Mouse (Mus musculus) right cerebral cortex, postnatal 36 days (tissue): ENCODE measurements around the gene Asic3.

ENCODE experiments used
- DNase-seq, 2 experiments: peaks; one replicate each; pipeline ENCODE4 v3.0.0; 2022; ENCODE audit warnings: low spot score in 2 of 2, mixed read lengths in 1 of 2

Gene Asic3

DNA sequence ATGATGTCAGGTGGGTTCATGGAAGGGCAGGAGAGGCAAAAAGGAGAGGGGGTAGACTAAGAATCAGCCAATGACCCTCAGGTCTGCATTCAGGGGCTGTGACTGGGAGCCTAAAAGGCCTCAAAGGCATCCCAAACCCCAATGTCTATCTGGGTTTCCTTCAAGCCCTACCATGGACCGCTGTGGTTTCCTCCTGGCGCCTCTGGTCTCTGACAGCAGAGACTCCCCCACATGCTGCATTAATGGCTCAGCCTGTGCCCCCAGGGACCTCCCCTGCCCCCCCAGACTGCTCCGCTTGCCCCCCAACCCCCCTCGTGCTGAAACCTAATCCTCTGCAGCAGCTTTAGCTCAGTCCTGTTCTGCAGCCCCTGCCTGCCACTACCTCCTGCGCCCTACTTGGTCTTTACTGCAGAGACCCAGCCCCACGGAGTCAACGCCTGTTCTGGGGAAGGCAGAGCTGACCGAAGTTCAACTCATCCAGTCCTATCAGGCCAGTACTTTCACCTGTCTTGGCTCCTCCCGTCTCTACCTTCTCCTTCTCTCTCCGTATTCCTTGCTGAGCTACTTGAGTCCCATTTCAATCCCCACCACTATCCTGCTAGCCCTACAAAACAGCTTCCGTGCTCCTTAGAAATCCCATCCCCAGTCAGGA is at the start of gene Asic3:
Asic3 (plus strand) TSS at position 351 of the 652 bp plus-strand sequence.
- no peak for DNase-seq

DNA sequence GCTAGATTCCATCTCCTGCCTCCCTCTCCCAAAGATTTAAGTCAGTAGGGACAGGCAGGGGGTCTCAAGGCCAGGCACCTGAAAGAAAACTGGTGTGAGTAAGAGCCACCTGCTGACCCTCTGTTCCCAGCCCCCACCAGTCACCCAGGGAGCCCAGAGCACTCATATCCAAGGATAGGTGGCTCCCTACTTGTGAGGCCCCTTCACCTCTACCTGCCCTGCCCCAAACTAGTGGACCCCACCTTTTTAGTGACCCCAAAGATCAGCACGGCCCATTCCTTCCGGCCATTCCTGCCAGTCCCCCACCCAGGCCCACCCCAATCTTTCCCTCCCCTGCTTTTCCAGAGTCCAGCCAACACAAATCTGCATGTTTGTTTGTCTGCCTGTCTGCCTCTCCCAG is 49.7 kb upstream of the Asic3 start:
- no peak for DNase-seq

DNA sequence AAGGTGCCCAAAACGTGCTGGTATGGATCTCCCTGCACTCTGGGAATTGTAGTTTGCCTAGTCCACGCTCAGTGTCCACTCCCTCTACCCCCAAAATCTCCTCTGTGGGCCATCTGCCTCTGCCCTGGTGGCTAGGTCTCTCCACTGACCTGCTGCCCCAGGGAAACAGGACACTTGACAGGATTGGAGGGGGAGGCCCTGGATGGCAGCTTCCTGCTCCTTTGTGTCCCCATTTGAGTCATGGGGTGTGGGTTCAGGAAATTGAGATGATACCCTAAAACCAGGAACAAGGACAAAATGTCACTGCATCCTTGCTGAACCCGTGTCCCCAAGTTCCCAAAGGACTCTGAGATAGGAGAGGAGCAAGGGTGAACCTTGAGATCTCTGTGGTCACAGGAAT is 49.1 kb upstream of the Asic3 start:
- no peak for DNase-seq

DNA sequence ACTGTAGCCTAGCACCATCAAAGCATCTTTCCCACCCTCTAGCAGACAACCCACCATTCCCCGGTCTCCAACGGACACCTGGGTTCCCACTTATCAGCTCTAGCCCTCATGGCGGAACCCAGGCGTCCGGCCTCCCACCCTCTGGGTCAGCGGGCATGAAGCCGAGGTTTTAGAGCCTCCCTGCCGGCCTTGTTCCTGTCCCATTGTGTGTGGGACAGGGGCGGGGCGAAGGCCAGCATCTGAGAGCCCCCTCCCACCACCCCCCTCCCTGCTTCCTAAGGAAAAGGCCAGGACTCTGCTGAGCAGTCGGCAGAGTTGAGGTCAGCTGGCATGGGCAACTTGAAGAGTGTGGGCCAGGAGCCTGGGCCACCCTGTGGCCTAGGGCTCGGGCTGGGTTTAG is 48.7 kb upstream of the Asic3 start, which contains the start of gene Nos3:
Nos3 (plus strand) TSS at position 303 of the 400 bp plus-strand sequence.
- no peak for DNase-seq

DNA sequence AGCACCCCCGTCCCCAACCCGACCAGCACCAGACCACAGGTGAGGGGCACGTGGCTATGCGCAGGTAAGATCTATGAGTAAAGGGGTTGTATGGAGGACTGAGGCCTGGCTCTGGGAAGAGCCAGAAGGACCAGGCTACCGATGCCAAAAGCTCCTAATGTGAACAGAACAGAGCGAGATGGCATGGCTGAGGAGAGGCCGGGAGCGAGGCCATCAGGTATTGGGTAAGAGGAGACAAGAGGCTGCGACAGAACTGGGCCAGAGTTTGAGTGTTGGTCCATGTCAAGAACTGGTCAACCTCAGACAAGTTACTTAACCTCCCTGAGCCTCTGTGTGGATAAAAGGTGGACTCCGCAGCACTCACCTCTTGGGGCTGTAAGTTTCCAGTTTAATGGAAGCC is 48.2 kb upstream of the Asic3 start:
- no peak for DNase-seq

DNA sequence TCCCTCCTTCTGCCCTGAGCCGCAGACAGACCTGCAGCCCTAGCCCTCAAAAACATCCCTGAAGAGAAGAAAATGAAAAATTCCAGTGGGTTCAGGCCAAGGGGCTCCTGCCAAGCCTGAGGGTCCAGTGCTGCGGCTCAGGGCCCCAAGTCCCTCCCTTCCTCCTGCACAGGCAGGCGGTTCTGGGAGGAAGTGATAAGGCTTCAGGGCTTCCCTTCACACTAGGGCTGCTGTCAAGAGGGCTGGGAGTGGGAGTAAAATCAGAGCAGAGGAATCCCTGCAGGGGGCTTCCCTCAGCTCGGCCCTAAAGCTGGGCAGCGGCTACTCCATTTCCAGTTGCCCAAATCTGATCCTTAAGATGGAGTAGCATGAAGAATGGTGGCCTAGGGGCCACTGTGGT is 47.7 kb upstream of the Asic3 start:
- no peak for DNase-seq

DNA sequence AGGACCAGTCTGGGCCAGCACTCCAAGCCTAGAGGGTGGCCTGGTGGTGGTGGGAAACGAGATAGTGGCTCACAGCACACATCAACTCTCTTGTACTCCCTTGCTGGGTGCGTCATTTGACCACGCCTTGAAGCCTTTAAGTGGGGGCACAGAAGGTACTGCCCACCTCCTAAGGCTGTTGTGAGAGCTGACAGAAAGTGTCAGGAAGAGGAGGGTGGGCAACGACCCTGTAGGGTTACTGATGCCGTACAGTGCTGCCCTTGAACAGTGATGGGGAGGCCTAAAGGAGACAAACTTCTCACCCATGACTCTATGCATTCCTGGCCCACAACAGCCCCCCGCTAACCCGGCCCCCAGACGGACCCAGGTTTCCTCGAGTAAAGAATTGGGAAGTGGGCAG is 46.8 kb upstream of the Asic3 start:
- no peak for DNase-seq

DNA sequence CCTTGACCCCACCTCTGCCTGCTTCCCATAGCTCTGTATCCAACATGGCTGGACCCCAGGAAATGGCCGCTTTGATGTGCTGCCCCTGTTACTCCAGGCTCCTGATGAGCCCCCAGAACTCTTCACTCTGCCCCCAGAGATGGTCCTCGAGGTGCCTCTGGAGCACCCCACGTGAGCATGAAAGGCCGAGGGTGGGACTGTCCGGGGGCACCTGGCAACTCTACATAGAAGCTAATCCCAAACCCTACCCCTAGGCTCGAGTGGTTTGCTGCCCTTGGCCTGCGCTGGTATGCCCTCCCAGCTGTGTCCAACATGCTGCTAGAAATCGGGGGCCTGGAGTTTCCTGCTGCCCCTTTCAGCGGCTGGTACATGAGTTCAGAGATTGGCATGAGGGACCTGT is 43.4 kb upstream of the Asic3 start:
- no peak for DNase-seq

DNA sequence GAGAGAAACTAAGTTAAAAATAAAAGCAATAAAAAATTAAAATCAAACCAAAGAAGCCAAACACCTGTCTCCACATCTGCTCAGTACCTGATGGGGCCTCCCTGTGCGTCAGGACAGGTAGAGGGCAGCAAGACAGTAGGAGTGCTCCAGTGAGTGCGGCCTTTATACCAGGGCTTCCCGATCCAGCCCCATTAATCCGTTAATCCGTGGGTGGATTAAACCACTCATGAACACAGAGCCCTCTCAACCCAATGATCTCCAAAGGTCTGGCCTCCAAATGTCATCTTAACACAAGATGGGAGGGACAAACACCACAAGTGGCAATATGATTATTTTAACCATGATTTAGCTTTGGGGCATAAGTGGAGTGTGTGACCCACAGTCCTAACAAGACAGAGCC is 39.4 kb upstream of the Asic3 start:
- DNase-seq = no peak

DNA sequence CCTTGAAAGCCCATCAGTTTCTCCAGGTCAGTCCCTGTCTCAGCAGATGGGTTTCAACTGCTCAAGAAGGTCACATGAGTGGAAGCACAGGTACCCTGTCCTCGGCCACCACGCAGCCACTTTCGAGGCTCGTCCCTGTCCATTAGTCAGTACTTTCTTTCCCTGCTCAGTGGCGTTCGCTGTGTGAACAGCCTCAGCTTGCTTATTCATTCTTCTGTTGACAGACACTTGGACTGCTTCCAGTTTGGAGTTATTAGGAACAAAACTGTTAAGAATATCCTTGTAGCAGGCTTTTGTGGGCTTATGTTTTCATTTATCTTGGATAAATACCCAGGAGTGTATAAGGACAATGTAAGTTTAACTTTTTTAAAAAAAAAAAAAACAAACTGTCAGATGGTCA is 39.0 kb upstream of the Asic3 start:
- no peak for DNase-seq

DNA sequence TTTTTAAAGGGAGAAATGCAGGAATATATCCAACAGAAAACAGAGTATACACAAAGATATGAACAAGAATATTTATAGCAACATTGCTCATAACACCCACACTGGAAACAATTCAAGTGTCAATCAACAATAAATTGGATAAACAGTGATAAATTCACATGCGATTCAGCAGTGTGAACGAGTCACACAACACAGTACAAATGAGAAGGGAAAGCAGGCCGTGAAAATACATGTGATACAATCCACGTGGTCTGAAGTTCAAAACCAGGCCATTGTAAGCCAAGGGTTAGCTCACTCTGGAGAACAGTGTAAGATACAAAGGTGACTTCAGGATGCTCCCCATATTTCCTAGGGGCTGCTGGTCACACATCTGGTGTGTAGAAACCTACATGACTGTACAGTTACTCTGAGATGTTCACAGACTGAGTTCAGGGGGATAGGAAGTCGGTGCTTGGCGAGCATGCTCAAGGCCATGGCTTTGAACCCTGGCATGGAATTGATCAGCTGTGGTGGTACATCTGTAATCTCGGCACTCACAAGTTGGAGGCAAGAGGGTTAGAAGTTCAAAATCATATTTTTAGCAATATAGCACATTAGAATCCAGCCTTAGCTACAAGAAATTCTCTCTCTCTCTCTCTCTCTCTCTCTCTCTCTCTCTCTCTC is 38.4 kb upstream of the Asic3 start:
- DNase-seq = no peak

DNA sequence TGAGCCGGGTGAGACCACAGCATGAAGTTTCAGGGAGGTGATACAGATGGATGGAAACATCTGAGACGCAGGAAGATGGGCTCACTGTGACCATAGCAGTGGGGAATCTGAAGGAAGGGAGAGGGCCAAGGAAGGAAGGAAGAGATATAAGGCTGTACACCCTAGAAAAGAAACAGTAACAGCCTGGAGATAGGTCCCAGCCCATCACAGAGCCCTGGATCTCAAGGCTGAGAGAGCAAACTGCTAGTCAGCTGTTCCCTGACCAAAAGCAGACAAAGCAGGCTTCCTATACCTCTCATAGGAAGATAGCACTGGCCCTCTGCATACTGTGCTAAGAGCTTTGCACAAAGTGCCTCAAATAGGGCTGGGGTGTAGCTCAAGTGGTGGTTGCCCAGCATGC is 34.5 kb upstream of the Asic3 start:
- no peak for DNase-seq

DNA sequence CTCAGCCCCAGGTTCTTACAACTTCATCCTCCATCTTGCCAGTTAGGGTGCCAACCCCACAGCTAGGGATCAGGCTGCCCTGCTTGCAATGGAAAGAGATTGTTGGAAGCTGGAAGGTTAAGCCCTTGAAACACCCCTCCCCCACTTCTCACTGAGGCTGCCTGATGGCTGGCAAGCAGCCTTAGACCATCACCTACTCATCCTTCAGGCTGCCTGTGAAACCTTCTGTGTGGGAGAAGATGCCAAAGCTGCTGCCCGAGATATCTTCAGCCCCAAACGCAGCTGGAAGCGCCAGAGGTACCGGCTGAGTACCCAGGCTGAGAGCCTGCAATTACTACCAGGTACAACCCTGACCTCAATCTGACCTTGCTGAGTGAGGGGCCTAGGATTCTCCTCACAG is 33.7 kb upstream of the Asic3 start:
- no peak for DNase-seq

DNA sequence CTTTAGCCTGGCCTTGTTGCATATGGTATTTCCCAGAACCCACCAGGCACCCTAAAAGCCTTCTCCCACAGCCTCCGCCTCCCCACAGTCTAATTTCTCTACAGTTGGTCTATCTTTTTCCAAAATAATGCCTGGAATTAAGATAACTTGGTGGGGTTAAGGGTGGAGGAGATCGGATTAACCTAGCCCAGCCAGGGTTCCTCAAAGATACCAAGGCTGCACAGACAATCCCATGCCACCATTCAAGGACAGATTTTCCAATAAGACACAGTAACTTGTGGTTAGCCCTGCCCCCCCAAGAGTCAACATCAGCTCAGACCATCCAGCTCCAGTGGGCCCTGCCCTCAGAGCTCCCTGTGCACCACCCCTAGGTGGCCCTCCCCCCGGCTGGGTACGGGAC is 32.7 kb upstream of the Asic3 start:
- no peak for DNase-seq

DNA sequence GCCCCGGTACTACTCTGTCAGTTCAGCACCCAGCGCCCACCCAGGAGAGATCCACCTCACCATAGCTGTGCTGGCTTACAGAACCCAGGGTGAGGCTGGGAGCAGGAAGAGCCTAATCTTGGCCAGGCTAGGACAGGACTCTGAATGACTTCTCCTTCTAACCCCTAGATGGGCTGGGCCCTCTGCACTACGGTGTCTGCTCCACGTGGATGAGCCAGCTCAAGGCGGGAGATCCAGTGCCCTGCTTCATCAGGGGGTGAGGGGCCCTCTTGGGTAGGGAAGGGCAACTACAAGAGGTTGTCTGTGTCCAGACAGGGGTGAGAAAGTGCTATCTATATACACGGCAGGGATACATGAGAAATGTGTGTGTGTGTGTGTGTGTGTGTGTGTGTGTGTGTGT is 31.7 kb upstream of the Asic3 start:
- DNase-seq = no peak

DNA sequence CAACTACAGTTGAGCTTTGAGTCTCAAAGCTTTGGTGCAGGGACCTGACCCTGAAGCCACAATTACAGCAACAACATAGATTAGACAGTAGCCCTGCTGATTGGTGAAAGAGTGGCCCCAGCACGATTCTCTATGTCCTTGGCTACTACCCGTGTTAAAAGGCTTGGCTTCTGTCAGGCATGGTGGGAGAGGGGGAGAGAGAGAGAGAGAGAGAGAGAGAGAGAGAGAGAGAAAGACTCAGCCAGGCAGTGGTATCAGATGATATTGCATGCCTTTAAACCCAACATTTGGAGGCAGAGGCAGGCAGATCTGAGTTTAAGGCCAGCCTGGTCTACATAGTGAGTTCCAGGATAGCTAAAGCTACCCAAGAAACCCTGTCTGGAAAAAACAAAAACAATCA is 31.2 kb upstream of the Asic3 start:
- DNase-seq = no peak

DNA sequence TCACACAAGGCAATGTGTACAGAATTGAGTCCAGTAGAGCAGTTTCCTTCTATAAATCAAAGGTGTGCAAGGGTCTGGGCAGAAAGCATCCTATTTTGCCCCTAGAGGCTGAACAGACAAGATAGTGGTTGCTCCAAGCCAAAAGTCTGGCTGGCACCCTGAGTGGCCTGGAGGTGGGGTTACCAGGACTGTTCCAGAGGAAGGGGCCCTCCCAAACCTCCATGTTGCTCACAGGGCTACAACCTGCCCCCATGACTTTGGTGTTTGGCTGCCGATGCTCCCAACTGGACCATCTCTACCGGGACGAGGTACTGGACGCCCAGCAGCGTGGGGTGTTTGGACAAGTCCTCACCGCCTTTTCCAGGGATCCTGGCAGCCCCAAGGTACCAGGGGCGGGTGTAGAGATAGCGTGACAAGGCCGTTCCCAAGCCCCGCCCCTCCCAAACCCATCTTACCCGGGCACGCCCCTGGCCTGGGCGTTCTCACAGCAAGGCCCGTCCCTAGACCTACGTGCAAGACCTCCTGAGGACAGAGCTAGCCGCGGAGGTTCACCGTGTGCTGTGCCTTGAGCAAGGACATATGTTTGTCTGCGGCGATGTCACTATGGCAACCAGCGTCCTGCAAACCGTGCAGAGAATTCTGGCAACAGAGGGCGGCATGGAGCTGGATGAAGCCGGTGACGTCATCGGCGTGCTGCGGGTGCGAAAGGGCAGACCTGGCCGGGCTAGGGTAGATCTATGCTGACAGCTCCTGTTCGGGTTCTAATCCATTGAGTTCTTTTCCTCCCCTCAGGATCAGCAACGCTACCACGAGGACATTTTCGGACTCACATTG is 29.9 kb upstream of the Asic3 start:
- DNase-seq = peak; percentile 90 to 92

DNA sequence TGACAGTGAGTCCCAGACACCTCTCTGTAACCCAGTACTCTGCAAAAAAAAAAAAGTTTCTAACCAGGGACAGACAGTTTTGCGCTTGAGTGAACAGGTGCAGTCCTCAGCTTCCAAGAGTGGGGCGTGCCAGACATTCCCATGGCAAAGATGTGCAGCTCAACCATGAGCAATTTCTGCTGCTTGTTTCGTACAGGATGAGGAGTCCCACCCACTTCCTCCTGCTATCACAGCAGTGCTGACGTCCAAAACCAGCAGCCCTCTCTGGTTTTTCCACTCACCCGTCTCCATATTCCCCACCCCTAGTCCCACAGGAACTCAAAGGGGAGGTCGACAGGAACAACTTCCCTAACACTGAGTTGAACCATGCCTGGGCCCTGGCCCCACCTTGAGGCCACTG is 28.8 kb upstream of the Asic3 start:
- DNase-seq = peak in 1 of 2 experiments; percentile 50

DNA sequence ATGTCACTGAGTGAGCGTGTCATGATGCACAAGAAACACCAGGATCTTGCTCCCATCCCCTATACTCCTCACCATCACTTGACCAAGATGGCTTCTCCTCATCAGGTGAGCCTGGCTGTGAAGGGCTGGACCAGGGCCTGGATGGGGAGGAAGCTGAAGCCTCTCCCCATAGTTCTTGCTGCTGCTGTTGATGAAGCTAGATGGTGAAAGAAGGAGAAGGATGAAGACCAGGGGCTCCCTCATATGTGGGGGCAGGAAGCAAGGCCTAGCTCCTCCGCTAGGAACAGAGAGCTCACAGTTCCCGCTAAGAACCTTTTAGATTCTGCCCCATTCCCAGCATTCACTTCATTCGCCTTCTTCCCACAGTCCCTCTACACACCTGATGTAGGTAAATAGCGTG is 27.8 kb upstream of the Asic3 start:
- no peak for DNase-seq

DNA sequence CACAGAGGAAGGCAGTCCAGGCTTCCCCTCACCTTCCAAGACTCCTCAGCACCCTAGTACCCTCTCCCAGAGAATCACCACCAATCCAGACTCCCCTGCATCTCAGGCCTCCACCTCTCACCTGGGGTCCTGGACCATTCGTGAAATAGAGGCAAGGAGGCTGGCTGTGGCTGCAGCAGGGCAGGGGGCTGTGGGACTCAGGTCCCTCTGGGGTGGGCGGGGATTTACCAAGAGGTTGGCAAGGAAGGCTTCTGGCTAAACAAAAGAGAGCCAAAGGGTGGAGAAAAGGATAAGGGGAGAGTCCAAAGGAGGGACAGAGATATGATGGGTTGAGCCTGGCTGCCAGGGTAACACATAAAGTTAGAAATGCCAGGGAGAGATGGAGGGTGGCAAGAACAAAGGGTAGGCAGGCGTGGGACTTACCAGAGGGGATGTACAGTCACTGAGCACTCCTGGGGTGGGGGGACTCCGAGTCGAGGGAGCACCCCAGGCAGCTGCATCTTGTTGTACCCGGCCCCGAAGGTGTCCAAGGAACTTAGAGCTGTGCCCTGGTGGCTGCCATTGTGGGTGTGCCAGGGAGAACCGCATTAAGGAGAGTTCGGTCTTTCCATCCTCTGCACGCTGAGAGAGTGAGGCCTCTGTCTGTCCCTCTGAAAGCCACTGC is 27.2 kb upstream of the Asic3 start:
- DNase-seq = no peak

DNA sequence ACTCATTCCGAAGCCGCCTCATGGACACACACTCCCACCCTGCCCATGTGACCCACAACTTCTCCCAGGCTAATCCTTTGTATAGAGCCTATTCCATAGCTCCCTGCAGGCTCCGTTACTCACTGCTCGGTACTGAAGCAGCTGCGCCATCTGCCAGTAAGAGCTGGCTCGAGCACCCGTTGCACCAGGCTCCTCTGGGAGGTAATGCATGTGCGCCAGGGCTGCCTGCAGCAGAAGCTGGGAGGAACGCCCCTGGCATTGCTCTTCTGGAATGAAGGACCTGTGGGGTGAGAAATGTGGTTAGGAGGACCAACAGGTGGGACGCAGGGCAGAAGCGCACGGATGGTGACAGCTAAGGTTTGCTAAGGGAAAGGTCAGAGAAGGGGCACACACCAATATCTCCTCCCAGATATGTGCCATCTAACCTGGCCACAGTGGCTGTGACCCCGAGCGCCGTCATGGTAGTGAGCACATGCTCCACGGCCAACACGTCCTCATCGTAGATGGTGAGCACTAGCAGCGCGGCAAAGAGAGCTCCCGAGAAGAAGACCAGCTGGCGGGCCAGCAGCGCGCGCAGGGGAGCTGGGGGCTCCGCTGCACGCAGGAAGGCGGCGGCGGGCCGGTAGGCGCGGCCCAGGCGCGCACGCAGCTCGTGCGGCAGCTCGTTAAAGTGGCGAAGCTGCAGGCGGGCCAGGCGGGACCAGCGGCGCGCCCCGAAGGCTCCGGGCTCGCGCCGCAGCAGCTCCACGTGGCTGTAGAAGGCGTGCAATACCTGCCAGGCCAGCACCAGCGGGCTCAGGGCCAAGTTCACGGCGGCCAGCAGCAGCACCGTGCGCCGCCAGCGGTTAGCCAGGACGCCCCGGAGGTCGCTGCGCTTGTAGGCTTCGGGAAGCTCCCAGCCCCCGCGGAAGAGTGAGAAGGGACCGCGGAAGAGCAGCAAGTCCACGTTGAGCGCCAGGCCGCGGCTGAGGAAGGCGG is 25.6 kb upstream of the Asic3 start:
- DNase-seq = peak; percentile 59 to 61
